Mouse (Mus musculus) heart, postnatal 0 days (tissue): ENCODE measurements around the gene Tns1.

Experiments used
- CTCF ChIP-seq: IDR thresholded peaks from 2 replicates; pipeline ENCODE4 v1.5.1; 2016; ENCODE audit warnings: antibody characterized with exemption, control low read depth, low read depth
- EP300 ChIP-seq: IDR thresholded peaks from 2 replicates; pipeline ENCODE4 v1.6.1; 2016; ENCODE audit warnings: antibody characterized with exemption, low read depth

GRCm38 (mm10) chr1:74167136-74167535 lies 42.9 kb upstream of the Tns1 start:
- TF ChIP-seq CTCF (no peak), EP300 (no peak)
